Mouse (Mus musculus) lung, adult 2 months (tissue): Measurements from ENCODE around the gene H2-Ab1.

Experiments
- CTCF ChIP-seq: fragments of 200-500 bp; IDR thresholded peaks from 2 replicates; pipeline ENCODE4 v1.5.1; 2011; ENCODE audit warnings: mild to moderate bottlenecking, low read length, control low read depth; ENCODE audit not compliant: insufficient read depth
- POLR2A ChIP-seq: fragments of 200-500 bp; IDR thresholded peaks from 2 replicates; pipeline ENCODE4 v1.6.1; 2011; ENCODE audit warnings: low read depth, mild to moderate bottlenecking, control low read depth, low read length, borderline replicate concordance; ENCODE audit errors: extremely low read depth

DNA sequence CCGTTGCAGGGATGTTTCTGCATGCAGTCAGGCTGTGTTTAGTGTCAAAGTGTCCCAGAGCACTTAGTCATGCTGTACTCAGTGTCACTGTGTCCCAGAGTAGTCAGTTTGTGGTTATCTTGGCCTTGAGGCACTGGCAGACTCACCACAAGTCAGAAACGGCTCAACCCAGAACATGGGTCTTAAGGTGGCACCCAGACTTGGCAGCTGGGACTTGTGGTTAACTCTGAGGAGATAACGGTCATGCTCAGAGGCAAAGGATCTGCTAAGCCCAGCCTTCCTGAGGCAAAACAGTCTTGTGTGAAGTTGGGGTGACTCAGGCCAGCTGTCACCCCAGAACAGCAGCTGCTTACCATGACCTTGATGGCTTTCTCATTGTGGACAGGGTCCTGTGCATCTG lies 46.9 kb upstream of the H2-Ab1 start:
- TF ChIP-seq CTCF = no peak
- no peak for TF ChIP-seq POLR2A
